Mouse (Mus musculus) retina, postnatal 7 days (tissue): Measurements from ENCODE around the gene Cyp2ab1.
"Not testable (repeated sequence)": the region's sequence is repeated elsewhere in the genome, so short reads cannot be mapped to it uniquely, and the experiment has no call there.

Experiments
- DNase-seq: peaks from one replicate; pipeline ENCODE4 v3.0.0-alpha.2; 2012; ENCODE audit warnings: low read depth, low spot score

The Cyp2ab1 gene

DNA sequence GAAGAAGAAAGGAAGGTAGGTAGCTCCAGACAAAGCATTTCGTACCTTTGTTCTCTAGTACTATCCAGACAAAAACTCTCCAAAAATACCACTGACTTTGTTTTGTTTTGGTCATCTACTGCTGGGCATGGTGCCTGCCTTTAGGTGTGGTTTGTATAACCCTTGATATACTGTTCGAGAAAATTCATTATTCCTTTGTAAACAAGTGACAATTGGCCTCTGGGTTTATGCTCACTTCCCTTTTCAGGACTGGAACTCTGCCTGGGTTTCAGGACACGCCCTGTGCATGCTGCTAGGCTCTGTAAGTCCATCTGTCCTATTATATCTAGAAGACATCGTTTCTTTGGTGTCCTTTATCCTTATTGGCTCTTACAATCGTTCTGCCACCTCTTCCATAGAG is at the start of gene Cyp2ab1:
Gene Cyp2ab1, minus strand, starts transcription at position 119 of the 400 bp plus-strand sequence.
- no peak for DNase-seq

DNA sequence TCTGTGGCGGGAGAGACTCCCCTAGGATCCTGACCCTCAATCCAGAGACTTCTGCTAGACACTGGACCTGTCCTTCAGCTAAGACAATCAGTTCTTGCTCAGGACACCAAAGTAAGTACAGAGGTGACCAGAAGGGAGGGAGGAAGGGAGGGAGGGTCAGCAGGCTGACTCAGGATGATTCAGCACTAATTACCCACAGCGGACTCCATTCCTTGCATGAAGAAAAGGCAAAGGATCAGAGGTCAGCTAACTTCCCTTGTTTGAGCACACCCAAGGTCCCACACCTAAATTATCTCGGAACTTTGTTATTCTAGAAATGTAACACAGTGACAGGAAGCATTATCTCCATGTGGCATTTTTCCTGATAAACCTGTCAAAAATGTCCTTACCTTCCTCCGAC is 46.5 kb upstream of the Cyp2ab1 start:
- no peak for DNase-seq

DNA sequence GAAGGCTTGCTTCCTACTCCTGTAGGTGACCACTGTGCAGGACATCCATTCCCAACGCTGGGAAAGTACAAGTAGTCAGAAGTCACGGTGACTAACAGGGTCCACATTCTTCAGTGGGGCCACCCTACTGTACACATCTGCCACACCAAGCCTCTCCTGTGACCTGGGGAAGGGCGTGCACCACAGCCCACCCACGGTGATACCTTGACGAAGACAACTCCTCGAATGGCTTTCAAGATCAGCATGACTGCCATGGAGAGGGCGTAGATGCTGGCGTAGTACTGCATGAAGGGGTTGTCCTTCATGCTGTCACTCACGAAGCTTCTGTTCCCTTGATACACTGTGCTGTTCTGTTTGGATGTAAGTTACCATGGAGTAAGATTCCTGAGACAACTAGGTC is 43.0 kb upstream of the Cyp2ab1 start:
- DNase-seq = no peak

GRCm38 (mm10) chr16:20362121-20362520 is 36.9 kb upstream of the Cyp2ab1 start:
- no peak for DNase-seq

GRCm38 (mm10) chr16:20361496-20361895 is 36.3 kb upstream of the Cyp2ab1 start:
- DNase-seq = not testable (repeated sequence)

DNA sequence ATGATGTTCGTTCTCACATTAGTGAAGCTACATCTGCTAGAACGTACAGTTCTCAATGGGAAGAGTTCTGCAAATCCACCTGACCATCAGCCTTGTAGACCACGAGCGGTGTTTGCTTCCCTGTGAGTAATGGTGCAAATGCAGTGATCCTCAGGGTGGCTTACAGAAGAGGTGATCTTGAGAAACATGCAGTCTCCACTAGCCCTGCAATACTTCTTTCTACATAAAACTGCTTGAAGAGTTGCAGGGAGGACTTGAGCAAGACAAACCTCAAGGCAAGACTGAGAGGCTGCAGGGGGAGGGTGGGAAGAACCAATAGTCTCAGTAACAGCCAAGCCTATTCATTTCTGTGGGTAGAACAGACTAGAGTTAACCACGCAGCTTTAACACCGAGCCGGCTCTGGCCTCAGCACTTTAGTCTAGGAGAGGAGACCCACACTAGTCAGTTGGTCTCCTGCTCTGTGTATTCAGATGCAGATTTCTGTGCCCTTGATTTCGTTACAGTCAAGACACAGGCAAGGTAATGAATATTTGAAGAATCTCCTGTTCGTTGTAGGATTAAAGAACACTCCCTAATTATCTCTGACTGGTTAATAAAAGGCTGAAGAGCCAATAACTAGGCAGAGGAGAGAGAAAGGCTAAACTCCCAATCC is 34.6 kb upstream of the Cyp2ab1 start:
- DNase-seq = no peak

- DNase-seq = no peak
These were observed 32.6 kb upstream of the Cyp2ab1 start for GRCm38 (mm10) chr16:20357837-20358236.

DNA sequence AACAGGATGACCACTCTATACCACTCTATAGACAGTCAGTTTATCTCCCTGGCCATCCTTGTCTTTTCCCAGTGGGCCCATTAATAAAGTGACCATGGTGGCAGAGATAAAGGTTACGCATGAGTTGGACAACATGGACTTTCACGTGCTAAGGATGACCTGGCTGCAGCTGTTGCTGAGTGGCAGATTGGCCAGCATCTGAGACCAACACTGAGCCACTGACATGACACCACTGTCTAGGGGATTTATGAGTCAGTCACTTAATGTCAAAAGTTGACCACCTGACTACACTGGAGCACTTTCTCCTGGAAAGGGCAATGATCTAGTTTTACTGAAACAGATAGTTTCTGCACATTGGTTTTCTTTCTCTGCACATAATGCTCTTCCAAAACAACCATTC is 29.6 kb upstream of the Cyp2ab1 start:
- DNase-seq = no peak

DNA sequence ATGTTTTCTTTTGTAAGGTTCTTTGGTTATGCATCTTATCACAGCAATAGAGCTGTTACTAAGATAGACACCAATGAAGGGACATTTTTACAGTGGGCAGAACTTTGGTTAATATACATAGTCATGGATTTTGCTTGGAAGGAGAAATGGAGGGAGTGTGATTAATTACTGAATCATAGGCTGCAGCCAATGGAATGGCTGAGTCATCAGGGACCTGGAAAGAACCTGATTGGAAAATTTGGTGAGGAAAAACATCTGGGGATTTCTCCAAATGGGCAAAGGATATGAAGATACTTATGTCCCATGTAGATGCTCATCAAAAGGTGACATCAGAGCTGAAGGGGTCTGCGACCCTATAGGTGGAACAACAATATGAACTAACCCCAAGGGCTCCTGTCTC is 28.8 kb upstream of the Cyp2ab1 start:
- no peak for DNase-seq

DNA sequence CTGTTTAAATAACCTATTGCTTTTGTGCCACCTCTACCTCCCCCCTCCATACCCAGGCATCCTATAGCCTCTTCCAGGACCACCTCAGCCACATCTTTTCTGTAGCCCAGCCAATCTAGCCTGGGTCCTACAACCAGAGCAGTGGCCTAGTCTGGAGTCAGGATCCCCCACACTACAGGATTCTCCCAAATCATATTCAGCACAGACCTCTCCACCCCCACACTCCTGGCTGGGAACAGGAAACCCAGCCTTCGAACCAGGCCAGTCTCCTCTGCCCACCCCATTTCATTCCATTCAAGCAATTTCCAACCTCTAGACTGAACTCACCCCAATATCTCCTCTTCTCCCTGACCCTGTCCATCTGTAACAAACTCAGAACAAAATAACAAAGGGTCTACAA is 20.3 kb upstream of the Cyp2ab1 start:
- no peak for DNase-seq

DNA sequence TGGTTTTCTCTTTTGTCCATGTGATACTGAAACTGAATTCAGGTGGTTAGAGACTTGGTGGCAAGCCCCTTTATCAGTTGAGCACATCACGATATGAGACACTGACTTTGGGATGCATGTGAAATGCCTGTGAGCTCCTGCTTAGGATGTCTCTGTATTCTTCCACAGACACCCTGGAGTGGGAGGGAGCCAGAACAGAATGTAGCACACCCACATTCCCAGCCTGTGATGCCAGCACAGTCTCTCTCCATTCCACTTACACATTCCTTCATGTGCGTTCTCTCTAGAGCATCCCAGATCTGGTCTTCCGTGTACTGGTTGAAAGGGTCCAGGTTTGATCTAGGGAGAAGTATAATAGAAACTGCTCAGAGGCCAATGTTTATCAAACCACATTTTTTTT is 13.4 kb upstream of the Cyp2ab1 start:
- no peak for DNase-seq

GRCm38 (mm10) chr16:20334918-20335317 is 9.7 kb upstream of the Cyp2ab1 start:
- DNase-seq = no peak

DNA sequence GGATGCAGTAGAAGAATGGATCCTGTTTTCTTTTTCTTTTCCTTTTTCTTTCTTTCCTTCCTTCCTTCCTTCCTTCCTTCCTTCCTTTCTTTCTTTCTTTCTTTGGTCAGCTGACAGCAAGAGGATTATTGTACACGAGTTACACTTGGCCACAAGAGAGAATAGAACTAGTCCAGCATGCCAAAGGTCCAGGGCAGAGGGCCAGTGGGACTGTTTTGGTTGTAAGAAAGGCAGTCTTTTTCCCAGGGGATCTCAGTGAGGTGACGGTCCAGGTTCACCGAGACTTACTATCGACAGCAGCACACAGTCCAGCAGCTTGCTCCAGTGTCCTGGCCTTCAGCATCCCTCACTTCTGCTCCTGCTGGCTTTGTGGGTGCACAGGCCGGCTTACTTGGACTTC is 3.1 kb upstream of the Cyp2ab1 start:
- DNase-seq = no peak

DNA sequence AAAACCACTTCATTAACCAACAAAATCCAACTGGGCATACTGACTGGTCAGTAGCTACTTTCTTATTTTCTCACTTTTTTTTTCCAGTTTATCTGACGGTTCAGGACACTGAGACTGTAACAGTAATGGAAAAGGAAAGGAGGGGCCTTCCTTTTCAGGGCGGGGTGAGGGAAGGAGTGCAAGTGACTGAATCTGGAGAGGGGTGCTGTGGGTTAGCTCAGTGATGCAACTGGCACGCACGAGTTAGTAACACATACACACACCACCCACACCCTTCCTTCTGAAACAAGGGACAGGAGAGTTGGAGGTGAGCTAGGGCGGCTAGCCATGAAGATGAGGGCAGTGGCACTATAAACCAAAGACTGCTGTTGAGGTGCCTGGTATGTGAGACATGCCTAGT is 1.3 kb downstream of the Cyp2ab1 start:
- DNase-seq = no peak

- no peak for DNase-seq
These were observed 2.9 kb downstream of the Cyp2ab1 start for GRCm38 (mm10) chr16:20322274-20322673.

DNA sequence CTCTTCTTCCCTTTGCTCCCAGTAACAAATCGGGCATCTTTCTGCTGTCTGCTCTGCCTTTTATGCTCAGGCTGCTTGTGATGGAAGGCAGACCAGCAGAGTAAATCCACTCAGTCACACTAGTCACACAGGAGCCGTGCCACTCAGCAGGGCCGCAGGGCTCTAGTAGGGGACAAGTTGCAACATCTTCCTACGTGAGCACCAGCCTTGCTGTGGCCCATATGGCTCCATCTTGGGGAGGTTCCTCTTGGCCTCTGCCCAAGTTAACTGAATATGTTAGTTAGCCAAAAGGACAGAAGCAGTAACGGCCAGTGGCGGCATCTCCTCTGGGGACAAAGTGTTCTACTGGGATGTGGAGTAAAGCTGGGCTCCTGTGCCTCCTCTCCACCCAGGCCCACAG is 8.4 kb downstream of the Cyp2ab1 start:
- DNase-seq = no peak

DNA sequence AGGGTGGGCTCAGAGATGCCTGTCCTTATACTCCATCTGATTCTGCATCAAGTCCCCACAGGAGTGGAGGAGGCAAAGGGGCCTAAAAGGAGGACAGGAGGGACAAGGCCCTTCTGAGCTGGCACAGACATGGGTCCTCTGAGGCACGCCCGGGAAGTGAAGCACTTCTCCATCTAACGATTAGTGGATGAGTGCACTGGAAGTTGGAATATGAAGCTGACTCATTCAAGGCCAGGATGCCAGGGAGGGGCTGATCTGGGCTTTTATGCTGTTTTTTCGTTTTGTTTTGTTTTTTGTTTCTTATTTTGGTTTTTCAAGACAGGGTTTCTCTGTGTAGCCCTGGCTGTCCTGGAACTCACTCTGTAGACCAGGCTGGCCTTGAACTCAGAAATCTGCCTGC is 9.9 kb downstream of the Cyp2ab1 start:
- DNase-seq = no peak

- no peak for DNase-seq
These were observed 12.9 kb downstream of the Cyp2ab1 start for GRCm38 (mm10) chr16:20312272-20312671.

- peak; percentile 91 for DNase-seq
These were observed 23.2 kb downstream of the Cyp2ab1 start, which contains the start of gene Parl for GRCm38 (mm10) chr16:20301770-20302649. Gene Parl (minus strand): TSS chr16:20302387.

- no peak for DNase-seq
These were observed 25.1 kb downstream of the Cyp2ab1 start for GRCm38 (mm10) chr16:20300076-20300475.

DNA sequence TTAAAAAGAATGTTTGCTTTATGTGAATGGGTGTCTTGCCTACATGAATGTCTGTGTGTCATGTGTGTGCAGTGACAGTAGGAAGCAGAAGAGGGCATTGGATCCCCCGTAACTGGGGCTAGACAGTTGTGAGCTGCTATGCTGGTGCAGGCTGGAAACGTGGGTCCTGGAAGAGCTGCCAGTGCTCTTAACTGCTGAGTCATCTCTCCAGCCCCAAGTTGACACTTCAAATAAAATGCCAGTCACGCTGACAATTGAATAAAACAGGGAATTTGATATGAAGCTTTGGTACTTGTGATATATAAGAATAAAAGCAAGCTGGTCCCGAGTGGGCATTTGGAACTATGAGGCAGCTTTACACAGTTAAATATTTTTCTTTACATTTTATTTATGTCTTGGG is 45.0 kb downstream of the Cyp2ab1 start:
- DNase-seq = no peak

GRCm38 (mm10) chr16:20279395-20279794 is 45.8 kb downstream of the Cyp2ab1 start:
- no peak for DNase-seq

DNA sequence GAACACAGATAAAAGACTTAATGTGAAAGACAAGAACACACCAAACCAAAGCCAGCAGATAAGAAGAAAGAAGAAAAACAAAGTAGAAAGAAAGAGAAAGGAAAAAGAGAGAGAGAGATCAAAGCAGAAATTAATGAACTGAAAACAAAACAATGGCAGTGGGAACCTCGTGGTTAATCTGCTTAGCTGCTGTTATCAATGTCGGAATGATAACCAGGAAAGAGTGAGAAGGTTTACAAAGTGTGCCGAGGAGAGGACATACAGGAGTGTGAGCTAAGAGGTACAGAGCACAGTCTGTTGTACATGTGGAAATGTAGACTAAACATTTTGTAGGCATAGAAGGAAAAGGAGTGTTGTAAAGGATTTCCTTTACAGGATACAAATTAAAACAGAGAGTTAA is 52.2 kb downstream of the Cyp2ab1 start:
- no peak for DNase-seq
